Mouse (Mus musculus): ENCODE data around the gene Mob3b.

Mob3b gene

DNA sequence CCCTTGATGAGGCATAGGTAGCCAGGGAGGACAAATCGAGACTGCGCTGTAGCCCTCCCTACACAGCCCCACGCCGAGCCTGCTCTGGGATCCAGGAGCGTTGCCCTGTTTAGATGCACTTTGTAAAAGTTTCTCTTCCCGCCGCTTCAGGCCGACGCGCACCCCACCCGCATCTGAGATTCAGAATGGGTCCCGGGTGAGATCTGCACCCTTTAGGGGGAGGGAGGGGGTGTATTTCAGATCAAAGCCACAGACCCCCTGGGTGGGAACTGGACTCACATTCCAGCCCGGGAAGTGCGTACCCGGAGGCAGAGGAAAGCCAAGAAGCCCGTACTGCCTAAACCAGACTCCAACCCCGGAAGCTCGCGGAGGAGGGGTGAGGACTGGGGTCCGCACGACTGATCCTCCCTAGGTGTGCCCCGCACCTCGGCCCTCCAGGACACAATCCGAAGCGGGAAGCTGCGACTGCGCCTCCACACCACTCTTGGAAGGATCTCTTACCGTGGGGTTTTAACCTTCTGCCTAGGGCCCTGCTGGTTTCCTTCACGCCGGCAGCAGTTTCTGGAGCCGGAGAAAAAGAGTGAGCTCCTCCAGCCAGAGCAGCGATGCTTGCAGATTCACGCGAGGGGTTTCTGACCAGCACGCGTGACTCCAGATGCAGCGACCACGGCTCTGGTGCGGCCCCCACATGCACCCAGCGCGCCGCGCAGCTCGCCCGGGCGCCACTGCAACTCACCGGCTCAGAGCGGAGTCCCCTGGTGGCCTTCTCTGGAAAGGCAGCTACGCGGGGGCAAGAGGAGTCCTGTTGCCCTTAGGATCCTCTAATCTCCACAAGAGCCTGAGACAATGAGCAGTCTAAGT lies at the start of gene Mob3b:
Gene Mob3b (minus strand): TSS at position 734 of the 861 bp plus-strand sequence.
- DNase-seq (ENCODE audit: low read depth, low spot score): peak; percentile 84

DNA sequence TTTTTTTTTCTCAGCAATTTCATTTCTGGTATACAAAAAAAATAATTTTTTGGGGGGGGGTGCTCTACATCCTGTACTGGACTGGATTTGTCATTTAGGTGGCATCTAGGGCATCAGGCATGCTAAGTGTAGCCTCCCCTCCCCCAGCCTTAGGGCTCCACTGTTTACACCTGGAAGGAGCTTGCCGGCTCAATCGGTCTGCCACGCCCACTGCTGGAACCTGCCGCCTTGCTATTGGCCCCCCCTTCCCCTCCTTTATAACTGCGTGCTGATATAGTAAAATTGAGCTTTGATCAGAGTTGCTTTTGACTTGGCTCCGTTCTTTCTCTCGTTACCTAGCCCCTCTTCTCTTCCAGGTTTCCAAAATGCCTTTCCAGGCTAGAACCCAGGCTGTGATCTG lies 47.4 kb upstream of the Mob3b start:
- no peak for DNase-seq (ENCODE audit: low read depth, low spot score)

DNA sequence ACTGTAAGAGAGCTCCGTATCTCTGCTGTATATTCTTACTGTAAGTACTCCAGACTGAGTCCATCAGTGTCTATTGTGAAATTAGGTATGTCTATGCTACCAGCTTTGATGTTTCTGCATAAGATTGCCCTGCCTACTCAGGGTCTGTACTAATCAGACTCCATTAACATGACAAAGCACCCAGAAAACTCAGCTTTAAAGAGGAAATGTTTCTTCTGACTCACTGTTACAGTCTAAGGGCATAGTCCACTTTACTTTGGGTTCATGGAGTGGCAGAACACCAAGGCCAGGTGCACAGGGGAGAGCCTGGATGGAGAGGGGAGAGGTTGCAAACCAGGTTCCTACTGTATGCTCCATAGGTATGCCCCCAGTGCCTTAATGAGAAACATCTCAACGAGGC lies 46.4 kb upstream of the Mob3b start:
- DNase-seq (ENCODE audit: low read depth, low spot score): no peak

DNA sequence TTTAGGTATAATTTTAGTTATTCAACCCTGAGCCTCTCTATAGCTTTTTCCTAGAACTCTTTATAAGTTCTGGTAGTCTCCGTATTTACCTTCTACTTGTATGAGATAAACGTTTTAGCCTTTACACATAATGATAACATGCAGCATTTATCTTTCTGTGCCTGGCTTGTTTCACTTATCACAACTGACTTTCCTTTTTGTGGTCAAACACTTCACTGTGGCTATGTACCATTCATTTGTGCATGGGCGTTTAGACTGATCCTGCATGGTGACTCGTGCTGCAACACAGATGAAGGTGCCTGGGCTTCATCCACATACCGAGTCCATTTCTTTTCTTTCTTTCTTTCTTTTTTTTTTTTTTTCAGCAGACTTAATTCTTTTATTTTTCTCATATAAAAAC lies 44.4 kb upstream of the Mob3b start:
- DNase-seq (ENCODE audit: low read depth, low spot score): no peak

DNA sequence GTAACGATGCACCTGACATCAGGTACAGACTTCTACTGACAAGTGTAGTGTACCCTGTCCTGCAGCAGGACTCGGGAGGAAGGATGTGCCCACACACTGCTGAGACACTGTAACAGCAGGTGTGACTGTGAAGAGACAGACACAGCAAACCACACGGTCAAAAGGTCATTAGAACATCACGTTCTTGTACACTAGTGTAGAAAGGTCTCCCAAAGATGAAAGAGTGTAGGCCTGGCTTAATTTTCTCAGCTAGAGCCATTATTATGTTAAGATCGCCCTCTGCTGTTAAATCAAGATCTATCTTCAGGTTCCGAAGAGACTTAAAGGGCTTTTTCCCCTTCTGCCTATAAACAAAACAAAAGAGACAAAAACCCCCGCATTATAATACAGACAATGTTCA lies 35.4 kb upstream of the Mob3b start:
- DNase-seq (ENCODE audit: low read depth, low spot score): peak; percentile 15

DNA sequence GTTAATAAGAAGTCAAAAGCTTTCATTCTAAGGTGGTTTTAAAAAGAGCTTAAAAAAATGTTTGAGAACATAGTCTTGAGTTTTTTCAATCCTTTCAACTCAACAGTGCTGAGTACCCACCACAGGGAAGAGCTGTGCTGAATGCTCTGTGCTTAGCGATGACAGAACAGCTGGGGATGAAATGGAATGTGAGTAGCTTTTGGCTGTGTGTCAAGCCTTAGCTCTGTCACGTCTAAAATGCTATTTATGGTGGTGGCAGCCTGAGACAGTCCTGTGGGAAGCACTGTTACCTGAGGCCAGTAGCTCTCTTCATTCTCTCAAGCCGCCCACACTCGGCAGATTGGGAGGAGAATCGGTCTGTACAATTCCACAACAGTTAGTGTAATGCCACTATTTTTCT lies 32.5 kb upstream of the Mob3b start:
- no peak for DNase-seq (ENCODE audit: low read depth, low spot score)

DNA sequence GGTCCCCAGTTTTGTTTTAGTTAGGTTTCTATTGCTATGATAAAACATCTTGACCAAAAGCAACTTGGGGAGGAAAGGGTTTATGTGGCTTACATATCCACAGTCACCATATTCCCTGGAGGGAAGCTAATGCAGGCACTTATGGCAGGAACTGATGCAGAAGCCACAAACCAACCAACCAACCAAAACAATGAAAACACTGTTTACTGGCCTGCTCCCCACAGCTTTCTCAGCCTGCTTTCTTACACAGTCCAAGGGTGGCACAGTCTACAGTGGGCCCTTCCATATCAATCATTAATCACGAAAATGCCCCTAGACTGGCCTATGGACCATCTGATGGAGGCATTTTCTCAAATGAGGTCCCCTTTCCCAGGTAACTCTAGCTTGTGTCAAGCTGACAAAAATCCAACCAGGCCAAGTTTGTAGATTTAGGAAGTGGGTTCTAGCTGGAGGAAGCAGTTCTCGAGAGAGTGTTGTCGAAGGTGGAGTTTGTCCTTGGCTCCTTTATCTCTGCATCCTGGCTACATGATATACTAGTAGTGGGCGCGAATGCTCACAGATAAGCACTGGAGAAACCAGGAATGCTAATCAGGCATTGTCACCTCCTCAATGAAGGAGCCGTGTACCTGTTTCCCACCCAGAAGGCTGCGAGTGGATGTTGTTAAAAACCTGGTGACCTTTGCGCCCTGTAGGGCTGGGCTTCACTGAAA lies 30.5 kb upstream of the Mob3b start:
- DNase-seq (ENCODE audit: low read depth, low spot score): no peak

DNA sequence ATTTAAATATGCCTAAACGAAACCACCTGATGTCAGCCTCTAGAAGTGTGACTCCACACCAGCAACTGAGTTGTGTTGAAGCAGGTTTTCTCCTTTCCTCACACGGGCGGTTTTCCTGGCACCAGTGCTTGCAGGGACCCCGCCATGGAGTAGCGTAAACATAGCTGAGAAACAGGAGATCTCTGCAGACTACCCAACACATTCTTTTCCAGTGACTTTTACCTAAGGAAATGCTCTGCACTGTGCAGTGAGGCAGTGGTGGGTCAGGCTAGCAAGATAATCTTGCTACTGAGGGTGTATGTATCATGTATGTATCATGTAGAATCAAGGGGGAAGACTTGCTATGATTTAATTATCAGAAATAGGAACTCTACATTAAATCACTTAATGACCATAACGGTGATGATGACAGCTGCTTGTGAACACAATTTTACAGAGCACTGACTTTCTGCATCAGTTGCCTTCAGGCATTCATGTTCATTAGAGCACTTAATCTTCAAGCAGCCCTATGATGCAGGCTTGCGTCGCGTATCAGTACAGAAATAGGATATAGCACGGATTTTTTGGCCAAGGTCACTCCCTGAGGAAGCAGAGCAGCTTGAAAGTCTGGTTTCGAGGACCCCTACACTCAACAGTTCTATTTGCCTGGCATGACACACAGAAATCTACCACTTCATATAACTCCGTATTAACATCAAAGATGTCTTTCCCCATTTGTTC lies 20.8 kb upstream of the Mob3b start:
- DNase-seq (ENCODE audit: low read depth, low spot score): no peak

DNA sequence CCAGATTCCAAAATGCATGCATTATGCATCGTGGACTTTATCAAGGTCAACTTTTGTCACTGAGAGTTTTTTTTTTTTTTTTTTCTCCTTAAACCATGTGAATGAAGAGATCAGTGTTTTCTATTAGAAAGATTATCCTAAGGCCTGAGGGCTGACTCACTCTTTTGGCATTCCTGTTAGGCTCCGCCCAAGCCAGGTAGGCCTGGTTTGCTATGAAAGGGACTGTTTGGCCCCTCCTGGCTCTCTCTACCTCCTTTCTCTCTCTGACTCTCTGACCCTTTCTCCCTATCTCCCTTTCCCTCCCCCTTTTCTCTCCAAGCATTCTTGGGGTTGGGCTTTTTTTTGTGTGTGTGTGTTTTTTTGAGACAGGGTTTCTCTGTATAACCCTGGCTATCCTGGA lies 18.3 kb upstream of the Mob3b start:
- DNase-seq (ENCODE audit: low read depth, low spot score): no peak

DNA sequence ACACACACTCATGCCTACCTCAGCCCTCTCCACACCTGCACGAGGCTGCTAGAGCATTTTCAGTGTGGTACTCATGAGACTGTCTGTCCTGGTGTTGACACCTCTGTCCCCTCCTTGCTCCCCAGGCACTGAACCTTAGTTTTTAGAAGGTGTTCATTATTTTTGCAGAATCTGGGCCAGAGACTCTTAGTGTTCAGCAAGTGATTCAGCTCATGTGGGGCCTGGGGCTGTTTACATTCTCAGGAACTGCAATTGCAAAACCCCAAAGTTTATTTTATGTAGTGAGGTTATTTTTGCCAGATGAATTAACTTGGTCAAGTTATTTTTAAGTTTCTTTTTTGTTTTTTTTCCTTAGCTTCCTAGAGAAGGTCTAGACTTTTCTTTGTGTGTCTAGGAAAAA lies 16.3 kb upstream of the Mob3b start:
- DNase-seq (ENCODE audit: low read depth, low spot score): no peak

DNA sequence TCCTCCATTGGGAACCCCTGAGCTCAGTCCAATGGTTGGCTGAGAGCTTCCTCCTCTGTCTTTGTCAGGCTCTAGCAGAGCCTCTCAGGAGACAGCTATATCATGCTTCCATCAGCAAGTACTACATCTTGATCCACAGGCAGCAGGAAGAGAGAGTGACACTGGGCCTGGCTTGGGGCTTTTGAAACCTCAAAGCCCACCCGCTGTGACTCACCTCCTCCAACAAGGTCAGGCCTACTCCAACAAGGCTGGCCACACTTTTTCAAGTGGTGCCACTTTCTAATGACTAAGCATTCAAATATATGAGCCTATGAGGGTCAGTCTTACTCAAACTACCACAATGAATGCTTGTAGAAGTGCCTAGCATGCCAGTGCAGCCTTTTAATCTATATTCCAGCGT lies 15.2 kb upstream of the Mob3b start:
- DNase-seq (ENCODE audit: low read depth, low spot score): no peak

DNA sequence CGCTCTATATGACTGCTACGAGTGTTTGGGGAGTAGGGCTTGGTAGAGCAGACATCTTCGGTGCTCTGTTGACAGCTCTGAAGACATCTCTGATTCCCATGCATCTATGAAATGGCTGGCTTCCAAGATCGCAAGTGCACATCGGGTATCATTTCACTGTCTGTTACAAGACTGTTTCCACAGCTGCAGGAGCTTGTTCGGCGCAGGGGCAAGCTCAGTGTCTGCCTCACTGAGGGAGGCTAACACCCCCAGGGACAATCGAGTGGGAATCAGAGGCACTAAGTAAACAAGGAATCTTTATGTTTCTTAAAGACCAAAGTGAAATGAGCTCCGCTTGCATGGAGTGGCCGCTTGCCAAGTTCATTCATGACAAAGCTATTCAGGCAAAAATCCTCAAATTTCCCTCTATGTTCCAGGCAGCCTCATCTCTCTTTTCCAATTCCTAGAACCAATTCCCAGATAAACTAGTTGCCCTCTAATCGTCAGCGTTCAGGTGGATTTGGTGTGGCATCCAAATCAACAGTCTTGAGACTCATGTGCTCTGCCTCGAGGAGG lies 12.4 kb upstream of the Mob3b start:
- DNase-seq (ENCODE audit: low read depth, low spot score): no peak

DNA sequence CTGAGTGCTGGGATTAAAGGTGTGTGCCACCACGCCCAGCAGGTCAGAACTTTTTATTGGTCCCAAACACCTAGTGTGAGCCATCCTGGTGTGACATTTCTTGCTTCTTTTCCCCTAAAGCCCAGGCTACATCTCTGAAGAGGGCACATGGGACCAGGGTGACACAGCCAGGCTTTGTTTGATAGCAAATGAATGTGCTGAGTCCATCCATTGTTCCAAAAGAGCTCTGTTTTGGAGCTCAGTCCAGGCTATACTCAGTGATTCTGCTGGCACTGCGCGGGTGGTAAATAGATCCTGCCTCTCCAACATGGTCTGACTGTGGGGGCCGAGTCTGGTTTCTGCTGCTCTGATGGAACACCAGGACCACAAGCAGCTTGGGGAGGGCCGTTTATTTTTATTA lies 10.6 kb upstream of the Mob3b start:
- DNase-seq (ENCODE audit: low read depth, low spot score): no peak

DNA sequence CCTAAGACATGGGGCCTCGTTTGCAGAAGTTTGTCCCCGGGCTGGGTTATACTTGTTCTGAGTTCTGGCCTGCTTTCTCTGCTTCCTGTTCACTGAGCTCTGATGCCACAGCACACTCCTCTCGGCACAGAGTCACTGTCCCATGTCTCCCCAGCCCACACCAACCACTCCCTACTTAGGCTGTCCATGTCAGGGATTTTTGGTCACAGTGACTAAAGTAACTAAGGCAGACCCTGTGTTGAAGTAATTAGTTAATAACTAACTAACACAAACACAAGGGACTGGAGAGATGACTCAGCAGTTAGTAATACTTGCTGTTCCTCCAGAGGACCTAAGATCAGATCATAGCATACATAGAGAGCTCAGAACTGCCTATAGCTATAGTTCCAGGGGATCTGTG lies 8.7 kb upstream of the Mob3b start:
- no peak for DNase-seq (ENCODE audit: low read depth, low spot score)

DNA sequence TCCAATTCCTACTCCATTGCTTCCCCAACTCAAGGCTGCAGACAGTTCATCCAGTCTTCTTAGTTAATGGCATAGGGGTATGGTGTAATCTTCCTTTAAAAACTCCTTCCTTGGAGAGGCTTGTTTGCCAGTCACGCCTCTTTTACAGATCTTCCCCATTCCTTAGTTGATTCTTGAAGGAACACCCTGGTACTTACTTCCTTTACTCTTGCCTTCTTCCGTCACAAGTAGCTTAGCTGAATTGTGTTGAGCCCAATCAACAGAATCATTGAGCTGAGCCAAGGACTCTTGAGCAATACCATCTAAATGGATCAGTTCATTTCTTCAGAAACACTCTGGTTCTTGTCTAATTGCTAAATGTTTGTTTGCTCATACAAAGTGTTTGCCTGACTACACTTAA lies 8.0 kb upstream of the Mob3b start:
- DNase-seq (ENCODE audit: low read depth, low spot score): no peak

DNA sequence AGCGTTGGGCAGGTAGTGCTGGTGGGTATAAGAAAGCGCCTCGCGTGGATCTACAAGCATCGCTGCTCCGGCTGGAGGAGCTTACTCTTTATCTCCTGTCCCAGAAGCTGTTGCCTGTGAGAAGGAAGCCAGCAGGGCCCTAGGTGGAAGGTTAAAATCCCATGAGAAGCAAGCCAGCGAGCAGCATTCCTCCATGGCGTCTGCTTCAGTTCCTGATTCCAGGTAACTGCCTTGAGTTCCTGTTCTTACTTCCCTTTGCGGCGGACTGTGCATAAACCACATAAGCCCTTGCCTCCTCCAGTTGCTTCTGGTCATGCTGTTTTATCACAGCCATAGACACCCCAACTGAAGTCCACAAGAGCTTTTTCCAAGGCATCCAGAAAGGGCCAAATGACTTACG lies 531 bp upstream of the Mob3b start:
- DNase-seq (ENCODE audit: low read depth, low spot score): no peak

DNA sequence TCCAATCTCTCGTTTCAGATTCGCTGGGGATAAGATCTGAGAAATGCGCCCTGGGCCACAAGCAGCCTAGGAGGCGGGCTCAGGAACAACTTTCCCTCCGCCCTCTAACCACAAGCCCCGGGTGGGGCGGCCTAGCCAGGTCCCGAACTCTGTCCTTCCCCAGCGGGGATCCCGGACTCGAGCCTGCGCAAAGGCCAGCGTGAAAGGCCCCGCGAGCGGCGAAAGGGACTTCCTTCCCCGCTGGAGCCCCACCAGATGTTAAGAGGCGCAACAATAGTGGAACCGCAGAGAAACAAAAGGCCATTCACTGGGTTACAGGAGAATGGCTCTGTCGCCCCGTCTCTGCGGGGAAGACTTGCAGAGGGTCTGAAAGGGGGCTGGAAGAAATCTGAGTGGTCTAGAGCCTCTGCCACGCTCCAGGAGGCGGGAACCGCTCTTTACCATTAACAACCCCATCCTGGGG lies 1.1 kb downstream of the Mob3b start:
- DNase-seq (ENCODE audit: low read depth, low spot score): peak; percentile 72

DNA sequence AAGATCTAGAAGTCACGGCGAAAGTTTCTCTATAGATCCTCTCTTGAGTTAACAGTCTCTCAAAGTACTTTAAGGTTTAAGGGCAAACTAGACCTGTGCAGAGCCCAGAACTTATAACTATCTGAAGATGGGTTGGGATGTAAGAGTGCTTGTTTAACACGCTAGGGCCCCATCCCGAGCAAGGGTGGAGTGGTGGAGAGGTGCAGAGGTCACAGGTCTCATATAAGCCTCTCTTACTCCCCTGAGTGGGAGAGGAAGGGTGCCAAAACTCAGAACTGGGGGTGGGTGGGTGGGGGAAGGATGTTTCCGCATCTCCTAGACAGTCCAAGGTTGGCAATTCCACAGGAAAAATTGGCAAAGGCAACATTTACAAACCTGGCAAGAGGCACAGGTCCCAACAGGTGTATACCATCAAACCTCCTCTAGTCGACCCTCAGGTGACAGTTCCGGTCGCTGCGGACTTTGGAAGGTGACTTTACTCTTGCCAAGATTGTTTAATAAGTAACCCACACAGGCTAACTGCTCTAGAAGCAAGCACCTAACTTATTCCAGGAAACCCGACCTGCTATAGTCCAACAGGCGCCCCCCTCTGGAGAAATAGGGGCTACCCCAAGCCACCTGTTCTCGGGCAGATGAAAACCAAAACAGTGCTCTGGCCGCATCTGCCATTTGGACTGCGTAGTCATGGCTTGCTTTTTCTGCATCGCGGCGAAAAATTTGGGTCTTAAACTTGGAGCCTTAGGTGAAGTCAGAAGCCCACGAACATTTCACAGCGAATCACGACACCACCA lies 2.0 kb downstream of the Mob3b start:
- peak; percentile 53 for DNase-seq (ENCODE audit: low read depth, low spot score)

DNA sequence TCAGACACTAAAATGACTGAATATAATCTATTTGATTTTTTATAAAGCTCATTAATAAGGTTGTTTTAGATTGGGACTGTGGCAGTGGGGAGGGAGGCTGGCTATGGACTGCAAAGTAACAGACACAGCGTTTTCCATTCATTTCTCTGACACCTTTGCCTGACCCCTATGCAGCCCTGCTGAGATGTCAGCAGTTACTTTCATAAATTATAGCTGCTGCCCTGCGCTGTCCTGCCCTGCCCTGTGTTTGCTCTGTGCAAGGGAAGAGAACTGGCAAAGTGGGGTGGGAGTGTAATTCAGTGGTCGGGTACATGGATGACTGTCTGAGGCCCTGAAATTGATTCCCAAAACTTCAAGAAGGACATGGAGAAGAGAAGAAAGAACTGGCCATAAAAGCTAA lies 3.2 kb downstream of the Mob3b start:
- DNase-seq (ENCODE audit: low read depth, low spot score): no peak

DNA sequence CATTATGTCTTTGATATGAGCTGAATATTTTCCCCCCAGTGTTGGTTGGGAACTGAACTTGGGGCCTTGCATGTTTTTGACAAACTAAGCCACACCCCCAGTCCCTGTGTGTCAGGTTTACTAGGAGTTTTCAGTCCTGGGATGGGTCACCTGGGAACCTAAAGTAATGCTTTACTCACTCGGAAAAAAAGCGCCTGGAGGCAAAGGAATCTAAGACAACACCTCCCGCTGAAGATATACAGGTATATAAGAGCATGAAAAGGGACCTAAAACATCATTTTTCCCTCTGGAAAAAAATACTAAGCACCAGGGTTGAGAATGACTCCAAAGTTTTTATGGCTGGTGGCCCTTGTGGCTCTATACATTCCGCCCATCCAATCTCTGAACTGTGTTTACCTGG lies 5.5 kb downstream of the Mob3b start, which contains the start of gene Ifnk:
Gene Ifnk (plus strand): TSS at position 301 of the 400 bp plus-strand sequence.
- DNase-seq (ENCODE audit: low read depth, low spot score): no peak

DNA sequence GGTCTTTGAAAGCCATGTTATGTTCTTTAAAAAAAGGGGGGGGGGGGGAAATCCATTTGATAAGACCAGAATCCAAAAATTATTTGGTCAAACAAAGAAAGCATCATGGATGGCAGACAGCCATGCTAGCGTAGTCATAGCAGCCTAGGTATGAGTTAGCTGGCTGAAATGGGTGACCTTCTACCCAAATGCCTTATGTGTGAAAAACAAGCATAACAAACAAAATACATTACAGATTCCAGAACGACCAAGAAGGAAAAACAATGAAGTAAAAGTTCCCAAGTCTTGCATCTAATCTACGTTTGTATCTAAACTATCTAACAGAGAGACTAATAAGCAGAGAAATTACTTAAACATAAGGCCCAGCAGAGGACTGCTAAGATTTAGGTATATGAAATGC lies 6.6 kb downstream of the Mob3b start:
- no peak for DNase-seq (ENCODE audit: low read depth, low spot score)

Data from CD4-positive helper T cell, adult 2 months (primary cell).